Mouse (Mus musculus) forebrain, embryonic 14.5 days (tissue): Measurements from ENCODE around the gene Abca9. TPM values are rescaled to one million over a fixed set of nuclear protein-coding genes. Genes with fewer than 3 reads are reported as not detected.

ENCODE experiments used
- polyA plus RNA-seq: library from polyadenylated mRNA; unstranded; fragments of >200 nt; fragmentation: Nextera tagmentation; extraction: Ambion mirVana; gene quantifications from 2 replicates; pipeline ENCODE4 v1.2.1, GENCODE M21; 2014

Abca9 gene
- polyA plus RNA-seq, 1 experiment from 2014 or later: 2.8 TPM

Other genes with a start within 250 kb of the Abca9 start
- 1.1 and 1.8 TPM in 2 replicates for gene Abca8b, start 172.4 kb downstream of the Abca9 start, polyA plus RNA-seq
- 1.1 and 2.1 TPM in 2 replicates for gene Abca8a, start 72.2 kb downstream of the Abca9 start, polyA plus RNA-seq
- gene Abca6, start 83.6 kb upstream of the Abca9 start, polyA plus RNA-seq: 0.06 and 0.31 TPM in 2 replicates
- gene Abca5, start 169.5 kb upstream of the Abca9 start, polyA plus RNA-seq: 10.2 and 11.6 TPM in 2 replicates
- 46.9 and 50.9 TPM in 2 replicates for gene Map2k6, start 230.9 kb upstream of the Abca9 start, polyA plus RNA-seq